Mouse (Mus musculus) forelimb bud, embryonic 11.5 days (tissue): Measurements from ENCODE around the gene Rabep2.
"Not testable (repeated sequence)": the region's sequence is repeated elsewhere in the genome, so short reads cannot be mapped to it uniquely, and the experiment has no call there.

Experiments
- DNase-seq: peaks from one replicate; pipeline ENCODE4 v3.0.0-alpha.2; 2012; ENCODE audit warnings: low read depth, low spot score

The Rabep2 gene

DNA sequence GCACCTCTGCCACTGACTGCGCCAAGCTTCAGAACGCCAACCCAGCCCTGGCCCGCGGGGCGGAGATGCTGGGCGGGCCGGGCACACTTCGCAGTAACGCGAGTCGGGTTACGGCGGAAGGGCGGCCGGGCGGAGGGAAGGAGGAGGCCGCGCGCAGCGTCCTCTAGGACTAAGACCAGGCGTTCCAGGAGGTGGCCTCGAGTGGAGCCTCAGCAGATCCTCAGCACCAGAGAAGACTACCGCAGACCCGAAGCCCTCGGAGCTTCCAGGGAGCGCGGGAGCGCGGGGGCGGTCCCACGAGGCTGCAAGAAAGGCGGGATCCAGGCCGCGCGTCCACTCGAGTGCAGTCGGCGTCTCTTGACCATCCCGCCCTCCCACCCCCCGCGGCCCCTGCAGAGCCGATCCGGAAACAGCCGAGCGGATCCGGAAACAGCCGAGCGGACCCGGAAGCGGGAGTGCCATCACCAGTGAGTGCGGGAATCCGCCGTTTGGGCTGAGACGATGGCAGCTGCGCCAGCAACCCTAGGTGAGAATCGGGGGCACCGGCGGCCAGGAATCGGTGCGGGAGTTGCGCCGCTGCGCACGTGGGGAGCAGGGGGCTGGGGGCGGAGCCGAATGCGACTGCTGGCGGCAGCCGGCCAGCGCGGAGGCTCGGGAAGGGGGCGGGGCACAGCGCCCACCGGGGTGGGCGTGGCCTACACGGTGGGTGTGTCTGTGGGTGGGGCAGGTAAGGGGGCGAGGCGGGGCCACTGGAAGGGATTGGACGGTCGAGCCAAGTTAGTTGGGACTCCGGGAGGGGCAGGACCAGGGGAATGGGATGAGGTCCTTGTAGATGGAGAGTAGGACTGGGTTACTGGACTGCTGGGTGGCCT lies at the start of gene Rabep2:
Rabep2 (plus strand) TSS at position 129 of the 872 bp plus-strand sequence.
- DNase-seq: peak; percentile 91

DNA sequence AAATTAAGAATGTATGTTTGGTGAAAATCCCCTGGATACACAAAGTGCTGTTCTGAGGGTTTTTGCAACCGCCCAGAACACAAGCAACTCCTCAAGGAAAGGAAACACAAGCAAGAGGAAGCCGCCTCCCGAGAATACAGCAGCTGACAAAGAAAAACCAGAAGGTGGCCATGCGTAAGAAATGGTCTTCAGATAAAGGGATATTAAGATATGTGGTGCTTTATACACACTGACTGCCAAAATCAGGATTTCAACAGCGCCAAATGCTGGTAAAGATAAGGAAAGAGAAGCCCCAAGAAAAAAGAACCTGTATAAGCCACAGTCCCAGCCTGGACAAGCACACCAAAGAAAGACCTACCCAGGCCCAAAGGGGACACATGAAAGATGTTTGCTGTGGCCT lies 45.0 kb upstream of the Rabep2 start:
- DNase-seq: no peak

DNA sequence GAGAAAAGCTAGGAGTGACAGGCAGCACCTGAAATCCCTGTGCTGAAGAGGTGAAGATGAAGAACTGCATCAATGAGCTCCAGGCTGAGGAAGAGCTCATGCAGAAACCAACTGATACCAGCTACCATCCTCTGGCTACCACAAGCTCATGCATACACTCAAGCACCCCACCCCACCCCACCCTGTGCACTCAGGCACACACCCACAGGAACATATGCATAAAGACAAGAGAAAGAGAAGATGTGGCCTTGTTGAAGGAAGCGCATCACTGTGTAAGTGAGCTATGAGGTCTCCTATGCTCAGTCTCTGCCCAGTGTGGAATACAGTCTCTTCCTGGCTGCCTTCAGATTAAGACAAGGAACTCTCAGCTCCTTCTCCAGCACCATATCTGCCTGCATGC lies 40.4 kb upstream of the Rabep2 start:
- DNase-seq: no peak

DNA sequence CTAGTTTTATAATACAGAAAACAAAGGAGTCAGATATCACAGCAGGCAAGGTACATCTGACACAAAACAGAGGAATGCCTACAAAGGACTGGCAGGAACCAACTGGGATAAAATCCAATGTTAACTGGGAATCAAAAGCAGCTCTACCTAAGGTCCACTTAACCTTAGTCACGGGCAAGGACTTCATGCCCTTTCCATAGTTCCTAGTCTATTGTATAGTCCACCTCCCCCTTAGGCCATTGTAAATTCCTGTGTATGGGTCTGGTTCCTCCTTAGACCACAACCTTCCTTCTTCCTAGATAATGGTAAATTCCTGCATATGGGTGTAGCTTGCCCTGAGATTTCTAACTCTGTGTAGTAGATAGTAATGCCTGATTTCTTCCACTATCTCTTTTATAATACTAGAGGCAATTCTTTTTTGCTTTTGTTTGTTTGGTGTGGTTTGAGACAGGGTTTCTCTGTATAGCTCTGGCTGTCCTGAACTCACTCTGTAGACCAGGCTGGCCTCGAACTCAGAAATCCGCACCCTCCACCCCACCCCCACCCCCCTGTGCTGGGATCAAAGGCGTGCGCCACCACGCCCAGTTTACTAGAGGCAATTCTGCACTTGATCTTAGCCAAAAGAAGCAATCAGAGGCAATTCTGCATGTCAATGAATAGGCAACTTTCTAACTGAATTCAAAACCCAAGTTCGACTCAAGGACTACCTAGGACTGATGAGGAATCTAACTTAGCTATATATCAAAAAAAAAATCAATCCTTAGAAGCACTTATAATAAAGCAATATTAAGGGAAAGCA lies 36.3 kb upstream of the Rabep2 start:
- not testable (repeated sequence) for DNase-seq

DNA sequence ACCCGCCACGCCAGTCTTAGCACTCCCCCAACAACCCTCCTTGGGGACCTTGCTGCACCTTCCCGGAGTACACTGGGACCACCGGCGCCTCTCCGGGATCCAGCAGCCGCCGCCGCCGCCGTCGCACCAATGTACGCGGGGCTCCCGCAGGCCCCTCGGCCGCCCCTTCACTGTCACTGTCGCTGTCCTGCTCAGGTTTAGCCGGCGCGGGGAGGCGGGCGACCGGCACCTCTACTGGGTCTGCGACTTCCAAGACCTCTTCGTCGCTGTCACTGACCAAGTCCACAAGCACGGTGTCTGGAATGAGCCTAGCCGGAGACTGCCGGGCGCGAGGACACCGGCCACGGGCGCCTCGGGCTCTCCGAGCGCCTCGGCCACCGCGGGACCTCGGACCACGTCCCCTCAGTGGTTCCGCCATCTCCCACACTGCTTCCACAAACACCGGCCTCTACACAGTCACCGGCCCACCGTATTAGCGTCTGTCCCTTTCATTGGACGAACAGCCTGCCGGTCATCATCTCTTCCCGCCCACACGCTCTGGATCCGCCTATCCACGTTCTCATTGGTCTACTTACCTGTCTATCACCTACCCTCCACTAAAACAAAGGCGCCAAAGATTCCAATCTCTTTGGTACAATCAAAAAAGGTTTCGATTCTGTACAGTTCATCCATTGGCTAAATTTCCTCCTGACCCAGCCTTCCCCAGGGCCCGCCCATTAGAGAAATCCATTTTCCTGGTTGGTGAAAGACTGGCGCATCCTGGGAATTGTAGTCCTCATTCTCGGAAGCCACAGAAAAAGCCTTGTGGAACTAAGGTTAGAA lies 32.0 kb upstream of the Rabep2 start, which contains the start of gene Nfatc2ip:
Nfatc2ip (minus strand) TSS at position 440 of the 822 bp plus-strand sequence.
- DNase-seq: peak; percentile 100

DNA sequence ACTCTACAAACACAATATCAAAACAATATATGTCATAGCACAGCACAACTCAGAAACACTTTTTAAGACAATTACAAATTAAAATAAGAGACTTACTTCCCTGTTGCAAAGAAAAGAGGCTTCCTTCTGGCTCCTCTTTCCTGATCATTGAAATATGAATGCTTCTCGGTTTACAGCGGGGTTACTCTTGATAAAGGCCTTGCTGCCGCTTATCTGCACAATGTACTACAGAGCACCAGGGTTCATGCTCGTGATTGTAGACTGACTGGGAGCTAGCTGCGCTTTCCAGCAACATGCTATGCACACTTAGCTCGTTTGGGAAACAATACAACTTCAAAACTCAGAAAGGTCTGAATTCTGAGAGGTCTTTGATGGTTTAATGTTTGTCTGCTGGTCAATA lies 31.3 kb upstream of the Rabep2 start:
- no peak for DNase-seq

DNA sequence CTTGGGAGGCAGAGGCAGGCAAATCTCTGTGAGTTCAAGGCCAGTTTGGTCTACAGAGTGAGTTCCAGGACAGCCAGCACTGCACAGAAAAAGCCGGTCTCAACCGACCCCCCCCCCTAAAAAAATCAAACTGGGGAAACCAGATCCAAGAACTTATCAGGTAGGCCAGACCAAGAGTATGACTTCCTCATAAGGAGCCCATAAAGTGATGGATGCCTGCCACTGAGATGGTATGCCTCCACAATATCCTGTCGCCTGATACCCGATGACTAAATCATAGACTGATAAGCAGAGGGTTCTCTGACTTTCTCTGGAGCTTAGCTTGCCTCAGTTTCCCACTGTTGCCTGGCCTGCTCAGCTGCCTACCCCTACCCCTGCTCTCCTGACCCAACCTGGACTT lies 30.7 kb upstream of the Rabep2 start:
- no peak for DNase-seq

DNA sequence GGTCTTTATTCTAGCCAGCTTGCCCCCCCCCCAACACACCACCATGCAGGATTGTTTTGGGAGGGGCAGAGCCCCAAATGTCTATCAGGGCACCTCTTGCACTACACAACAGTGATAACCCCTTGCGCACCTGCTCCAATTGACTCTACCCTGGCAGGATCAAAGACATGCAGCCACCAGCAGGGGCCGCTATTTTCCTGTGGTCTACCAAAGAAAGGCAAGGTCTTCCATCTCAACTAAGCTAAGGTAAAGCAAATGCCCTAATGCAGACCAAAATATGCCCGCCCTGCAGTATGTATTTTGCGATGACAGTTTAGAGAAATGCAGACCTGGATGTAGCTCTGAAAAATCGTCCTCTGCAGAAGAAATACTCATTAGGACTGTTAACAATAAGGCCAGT lies 29.0 kb upstream of the Rabep2 start:
- peak; percentile 76 for DNase-seq

DNA sequence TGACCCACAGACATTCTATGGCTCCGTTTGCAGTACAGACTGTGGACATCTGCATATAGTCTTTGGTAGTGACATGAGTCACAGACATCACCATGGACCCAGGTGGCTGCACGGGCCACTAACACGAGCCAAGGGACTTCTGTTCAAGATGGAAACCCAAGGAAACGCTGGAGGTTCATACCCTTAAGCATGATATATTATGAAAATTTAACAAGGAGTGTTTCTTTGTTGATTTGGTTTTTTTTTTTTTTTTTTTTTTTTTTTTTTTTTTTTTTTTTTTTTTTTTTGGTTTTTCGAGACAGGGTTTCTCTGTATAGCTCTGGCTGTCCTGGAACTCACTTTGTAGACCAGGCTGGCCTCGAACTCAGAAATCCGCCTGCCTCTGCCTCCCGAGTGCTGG lies 26.0 kb upstream of the Rabep2 start:
- DNase-seq: not testable (repeated sequence)

DNA sequence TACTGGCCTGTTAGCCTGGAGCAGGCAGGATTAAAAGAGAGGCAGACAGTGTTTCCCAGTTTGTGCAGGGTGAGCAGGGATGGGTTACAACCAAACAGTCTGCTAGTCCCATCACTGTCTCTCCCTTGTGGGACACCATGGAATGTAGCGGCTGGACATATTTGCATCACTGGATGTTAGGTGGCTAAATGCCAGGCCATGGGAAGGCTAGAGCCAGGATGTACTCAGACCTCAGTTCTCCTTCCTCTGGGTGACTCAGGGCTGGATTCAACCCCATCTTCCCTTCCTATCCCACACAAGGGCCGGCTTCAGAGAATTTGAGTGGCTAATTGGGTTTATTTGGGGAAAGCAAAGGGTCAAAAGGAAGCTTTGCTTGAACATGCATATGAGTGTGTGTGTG lies 19.9 kb upstream of the Rabep2 start:
- no peak for DNase-seq

DNA sequence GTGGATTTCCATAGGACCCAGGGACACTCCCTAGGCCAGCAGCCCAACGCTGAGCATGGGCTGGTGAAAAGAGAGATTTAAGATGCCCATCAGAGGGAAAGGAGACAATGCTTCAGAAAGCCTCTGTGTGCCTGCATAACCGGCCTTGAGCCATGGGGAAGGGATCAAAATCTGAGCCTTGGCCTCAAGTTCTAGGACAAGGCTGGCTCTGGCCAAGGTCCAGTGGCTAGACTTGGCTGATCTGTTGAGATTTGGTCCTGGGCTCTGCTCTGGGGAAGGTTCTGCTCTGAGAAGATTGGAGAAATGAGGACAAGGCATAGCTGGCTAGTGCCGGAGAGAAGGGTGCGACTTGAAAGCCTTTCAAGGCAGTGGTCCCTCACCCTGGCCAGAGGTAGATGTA lies 17.5 kb upstream of the Rabep2 start:
- no peak for DNase-seq

DNA sequence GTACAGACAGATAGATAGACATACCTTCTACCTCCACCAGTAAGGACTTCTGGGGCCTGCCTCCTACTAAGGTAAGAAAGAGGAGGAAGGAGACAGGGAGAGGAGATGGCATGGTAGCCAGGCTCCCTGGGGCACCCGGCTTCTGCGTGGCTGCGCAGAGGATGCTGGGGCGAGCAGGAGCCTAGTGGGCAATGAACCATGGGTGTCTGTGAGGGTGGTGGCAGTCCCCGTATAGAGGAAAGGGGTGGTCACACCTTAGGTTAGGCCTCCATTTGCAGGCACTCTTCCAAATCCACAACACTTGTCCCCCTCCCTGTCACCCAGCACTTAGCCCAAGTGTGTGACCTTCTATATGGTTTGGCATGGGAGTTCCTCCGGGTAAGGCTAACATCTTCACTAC lies 13.8 kb upstream of the Rabep2 start, which contains the start of gene Cd19:
Cd19 (minus strand) TSS at position 165 of the 400 bp plus-strand sequence.
- DNase-seq: no peak

DNA sequence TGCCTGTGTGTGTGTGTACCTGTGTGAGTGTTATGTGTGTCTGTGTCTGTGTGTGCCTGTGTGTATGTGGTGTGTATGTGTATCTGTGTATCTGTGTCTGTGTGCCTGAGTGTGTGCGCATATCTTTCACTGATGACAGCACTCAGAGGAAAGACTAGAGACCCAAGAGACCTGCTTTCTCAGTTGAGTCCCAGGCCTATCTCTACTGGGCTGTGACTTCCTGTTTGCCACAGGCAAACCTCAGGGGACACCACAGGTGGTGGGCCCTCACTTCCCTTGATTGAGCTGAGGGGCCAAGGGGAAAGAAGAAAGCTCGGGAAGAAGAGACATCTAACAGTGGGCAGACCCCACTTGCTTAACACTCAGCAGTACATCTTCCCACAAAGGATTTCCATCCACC lies 11.9 kb upstream of the Rabep2 start:
- no peak for DNase-seq

DNA sequence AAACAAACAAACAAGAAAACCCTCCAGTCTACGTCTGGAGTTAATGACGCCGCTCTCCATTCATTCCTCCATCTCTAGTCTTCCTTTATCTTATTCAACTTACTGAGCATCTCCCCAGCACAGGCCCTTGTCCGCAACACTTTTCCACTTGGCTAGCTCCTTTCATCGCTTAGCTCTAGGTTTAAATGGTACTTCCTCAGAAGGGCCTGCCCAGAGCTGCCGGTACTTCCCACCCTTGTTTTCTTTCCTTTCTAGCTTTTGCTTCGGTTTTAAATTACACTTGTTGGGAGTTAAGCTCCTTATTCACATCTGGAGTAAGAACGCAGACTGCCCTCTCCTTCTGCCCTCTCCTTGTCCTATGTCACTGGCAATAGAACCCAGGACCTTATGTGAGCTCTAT lies 11.5 kb upstream of the Rabep2 start:
- no peak for DNase-seq

DNA sequence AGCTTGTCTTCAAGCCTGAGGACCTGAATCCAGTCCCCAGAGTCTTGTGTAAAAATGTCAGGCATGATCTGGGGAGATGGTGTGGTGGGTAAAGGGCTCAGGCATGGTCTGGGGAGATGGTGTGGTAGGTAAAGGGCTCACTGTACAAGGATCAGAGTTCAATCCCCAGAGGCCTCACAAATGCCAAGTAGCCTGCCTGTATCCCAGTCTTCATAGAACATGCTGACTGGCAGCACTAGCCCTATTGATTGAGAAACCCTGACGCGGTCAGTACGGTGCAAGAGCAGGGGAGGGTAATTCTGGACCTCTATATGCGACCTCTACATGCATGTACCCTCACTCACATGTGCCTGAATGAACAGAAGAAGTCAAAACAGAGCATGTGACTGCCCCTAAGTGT lies 11.0 kb upstream of the Rabep2 start:
- DNase-seq: no peak

DNA sequence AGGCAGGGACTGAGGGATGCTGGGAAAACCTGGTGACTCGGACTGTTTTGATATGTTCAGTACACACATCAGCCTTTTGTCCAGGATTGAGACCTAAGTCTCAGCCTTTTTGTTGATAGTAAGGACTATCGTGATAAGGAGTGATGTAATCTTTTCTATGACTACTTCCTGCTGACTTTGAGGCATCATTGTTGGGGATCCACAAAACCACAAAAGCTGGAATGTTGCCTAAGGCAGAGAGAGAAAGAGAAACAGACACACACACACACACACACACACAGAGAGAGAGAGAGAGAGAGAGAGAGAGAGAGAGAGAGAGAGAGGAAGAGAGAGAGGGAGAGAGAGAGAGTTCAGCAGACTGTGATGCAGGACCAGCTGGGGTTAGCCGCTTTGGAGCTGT lies 10.1 kb upstream of the Rabep2 start:
- DNase-seq: no peak

DNA sequence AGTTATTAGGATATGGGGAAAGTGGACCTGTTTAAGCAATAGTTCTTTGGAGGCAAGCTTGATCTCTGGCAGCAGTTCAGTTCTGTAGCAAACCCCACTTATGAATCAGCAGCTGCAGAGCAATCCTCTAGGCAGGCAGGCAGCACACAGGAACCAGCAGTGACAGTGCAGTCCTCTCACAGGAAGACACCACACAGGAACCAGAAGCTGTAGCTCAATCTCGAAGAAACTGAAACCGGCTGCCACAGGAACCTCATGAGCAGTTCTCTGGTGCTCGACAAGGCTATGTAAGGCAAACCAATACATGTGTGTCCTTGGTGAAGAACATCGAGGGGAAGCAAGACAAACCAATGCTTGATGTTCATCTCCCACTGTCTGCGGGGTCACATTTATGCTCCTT lies 6.8 kb upstream of the Rabep2 start:
- DNase-seq: no peak

DNA sequence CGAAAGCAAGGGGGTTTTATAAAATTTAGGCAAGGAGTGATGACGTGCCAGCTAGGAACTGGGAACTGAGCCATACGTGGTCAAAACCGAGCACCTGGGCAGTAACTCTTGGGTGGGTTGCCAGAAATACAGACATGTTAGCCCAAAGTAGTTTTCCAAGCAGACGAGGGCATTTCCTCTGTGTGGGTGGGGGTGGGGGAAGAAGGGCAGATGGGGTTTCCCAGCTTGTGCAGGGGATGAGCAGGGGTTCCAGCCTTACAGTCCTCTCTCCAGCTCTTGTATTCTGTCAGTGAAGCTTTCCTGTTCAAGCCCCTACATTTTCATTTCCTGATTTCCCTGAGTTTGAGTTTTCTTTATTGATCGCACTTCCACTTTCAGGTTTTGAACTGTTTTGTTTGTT lies 4.4 kb upstream of the Rabep2 start:
- no peak for DNase-seq

DNA sequence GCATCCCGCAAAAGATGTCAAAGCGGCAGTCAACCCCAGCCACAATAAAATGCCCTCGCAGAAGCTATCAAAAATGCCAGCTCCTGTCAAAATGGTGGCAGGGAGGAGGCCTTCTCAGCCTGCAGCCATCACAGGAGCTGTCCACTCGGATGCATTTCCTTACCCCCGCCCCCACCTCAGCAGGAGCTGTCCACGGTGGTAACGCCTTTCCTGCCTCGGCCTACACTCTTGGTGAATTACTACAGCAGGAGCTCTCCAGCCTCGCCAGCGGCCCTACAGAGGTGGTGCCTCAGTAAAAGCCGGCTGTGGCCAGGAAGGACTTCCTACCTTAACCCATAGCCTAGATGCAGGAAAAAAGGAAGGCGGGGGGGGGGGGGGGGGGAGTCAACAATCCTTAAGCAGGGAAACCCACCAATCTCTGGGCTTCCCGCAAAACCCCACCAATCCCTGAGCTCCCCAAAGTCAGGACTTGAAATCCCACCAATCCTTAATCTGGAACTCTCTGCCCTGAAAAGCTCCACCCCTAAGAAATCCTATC lies 1.2 kb upstream of the Rabep2 start:
- no peak for DNase-seq

DNA sequence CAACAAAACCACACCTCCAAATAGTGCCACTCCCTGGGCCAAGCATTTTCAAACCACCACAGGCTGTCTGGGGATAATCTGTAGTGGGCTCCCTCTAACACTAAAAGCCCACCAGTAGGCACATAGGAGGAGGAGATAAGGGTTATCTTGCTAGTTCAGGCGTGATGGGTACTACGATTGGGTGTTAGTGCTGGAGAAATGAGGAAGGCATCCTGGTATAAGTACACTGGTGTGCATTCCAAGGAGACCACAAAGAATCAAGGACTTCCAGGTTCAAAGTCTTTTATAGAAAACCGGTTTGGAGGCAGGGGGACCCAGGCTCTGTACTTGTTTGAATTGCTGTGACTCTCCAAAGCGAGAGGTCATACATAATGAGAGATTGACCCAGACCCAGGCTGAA lies 405 bp upstream of the Rabep2 start:
- no peak for DNase-seq

DNA sequence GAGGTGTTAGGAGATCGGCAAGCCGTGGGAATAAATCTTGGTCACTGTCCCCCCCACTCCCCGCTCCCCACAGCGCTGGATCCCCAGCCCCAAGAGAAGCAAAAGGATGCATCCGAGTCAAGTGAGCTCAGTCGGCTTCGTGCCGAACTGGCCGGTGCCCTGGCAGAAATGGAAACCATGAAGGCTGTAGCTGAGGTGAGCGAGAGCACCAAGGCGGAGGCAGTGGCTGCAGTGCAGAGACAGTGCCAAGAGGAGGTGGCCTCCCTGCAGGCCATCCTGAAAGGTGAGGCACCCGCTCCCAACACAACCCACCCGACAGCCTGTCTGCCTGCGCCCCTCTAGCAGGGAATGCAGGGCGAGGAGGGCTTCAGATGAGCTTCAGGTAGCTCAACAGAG lies 942 bp downstream of the Rabep2 start:
- DNase-seq: no peak

DNA sequence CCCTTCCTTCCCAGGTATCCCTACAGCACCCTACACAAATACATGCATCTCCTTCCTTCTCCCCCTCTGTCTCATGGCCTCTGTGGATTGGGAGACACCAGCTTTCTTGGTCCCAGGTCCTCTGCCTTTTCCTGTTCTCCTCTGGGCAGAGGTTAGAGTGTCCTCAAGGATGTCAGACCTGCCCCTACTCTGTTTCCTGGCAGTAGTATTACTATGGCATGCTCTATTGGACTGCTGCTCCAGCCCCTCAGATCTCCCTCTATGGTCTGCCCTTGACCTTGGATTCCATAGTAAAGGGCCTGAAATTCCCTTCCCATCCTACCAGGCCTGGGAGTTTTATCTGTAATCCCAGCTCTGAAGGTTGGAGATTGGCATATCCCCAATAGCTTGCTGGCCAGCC lies 1.6 kb downstream of the Rabep2 start:
- no peak for DNase-seq
